Mouse (Mus musculus) frontal cortex, adult 2 months (tissue): ENCODE data around the gene Mapt. TPM values are rescaled to one million over a fixed set of nuclear protein-coding genes. Genes with fewer than 3 reads are reported as not detected.
"Not testable (repeated sequence)": the region's sequence is repeated elsewhere in the genome, so short reads cannot be mapped to it uniquely, and the experiment has no call there.

ENCODE experiments used
- DNase-seq, 2 experiments: peaks; one replicate each; pipeline ENCODE4 v3.0.0; 2022; ENCODE audit warnings: low spot score in 1 of 2; ENCODE audit errors: extremely low spot score in 1 of 2
- polyA plus RNA-seq: library from polyadenylated mRNA; depleted of rRNA; stranded (reverse); fragments of >200 nt; gene quantifications from 2 replicates; pipeline ENCODE4 v1.2.3, GENCODE M21; 2012

Gene Mapt
- polyA plus RNA-seq, 1 experiment = 232 TPM

DNA sequence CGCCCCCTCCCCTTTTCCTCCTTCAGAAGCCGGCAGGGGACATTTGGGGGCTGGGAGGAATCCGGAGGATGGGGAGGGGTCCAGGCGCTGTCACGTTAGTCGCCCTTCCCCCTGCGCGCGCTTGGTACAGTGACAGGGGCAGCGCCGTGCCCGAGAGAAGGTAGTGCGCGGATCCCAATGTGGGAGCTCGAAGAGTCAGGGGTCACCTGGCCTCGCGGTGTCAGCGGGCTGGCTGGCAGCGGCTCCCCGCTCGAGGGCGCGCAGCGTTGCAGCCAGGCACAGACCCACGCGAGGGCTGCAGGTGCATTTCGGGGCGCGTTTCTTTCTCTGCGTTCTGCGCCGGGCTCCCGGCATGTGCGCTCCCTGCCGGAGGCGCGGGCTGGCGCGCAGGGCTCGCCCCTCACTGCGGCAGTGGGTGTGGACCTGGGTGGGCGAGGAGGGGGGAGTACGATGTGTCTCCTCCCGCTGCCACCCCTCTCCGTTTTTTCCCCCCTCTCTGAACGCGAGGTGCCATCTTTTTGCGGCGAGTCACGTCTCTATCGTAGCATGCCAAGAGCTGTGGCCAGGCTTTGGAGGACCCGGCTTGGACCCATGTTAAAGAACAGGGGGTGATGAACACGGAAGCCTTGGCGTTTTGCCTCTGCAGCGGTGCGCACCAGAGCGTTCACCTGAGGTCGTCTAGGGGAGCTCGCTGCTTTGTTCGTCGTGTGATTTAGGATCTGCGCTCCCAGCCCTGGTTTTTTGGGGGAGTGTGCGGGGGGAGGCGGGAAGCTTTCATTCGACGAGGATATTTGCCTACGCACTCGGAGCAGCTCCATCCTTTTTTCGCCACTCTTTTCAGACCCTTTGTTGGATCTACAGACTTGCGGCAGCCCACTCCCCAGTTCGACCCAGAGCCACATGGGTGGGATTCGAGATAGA lies 1.2 kb downstream of the Mapt start:
- DNase-seq = peak in 1 of 2 experiments; percentile 71

DNA sequence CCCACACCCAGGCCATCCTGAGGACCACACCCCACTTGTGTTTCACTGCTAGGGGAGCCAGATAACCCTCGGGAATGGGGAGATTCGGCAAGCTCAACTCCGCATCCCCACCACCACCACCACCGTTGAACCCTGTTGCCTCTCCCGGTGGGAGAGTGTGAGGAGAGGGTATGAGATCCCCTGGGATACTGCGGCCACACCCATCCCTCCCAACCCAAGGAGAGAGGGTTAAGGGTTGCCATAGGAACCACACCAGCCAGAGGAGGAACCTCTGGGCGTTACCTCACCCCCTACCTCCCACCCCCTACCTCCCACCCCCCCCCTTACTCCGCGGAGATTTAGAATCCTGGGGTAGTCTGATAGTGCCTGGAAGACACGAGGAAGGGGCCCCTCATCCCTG lies 1.9 kb downstream of the Mapt start:
- DNase-seq = no peak

DNA sequence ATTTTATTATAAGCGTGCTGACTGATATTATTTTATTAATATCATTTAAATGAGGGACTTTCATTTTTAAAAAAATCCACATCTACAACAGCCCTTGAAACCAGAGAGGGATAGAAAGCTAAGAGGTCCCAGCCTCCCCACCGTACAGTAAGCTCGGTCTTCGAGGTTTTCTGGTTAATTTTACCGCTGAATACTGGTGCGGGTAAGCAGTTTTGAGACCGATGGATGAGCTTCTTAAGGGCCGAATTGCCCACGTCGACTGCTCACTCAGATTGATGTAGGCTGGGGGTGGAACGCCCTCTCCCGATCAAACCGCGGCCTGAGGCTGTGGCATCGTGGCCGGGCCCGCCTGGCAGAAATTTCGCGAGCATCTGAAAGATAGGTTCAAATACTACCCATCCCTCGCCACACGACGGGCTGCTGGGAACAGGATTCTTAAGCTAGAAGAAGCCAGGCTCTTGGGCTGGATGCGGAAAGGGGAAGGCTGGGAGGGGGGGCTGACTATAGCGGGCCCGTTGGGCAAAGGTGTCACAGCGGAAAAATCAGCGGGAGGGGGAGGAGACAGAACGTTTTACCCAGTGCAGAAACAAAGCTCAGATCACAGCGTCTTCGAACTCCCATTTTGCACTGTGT lies 2.5 kb downstream of the Mapt start:
- DNase-seq = no peak

DNA sequence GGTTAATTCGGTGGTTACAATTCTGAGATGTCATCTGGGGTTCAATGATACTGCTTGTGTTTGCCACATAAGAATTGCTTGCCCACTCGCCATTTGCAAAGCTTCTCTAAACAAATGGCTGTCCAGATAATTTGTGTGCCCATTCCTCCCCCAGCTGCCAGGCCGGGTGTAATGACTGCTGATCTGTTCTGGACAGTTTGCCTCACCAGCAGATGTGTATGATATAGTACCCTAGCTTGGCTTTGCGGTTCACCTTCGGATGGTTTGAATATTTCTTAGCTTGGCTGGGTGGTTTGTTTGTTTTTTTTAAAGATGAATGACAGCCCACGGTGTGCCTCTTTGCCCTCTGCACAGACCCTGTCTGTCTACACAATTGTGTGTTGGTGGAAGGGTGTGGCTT lies 3.5 kb downstream of the Mapt start:
- DNase-seq = no peak

DNA sequence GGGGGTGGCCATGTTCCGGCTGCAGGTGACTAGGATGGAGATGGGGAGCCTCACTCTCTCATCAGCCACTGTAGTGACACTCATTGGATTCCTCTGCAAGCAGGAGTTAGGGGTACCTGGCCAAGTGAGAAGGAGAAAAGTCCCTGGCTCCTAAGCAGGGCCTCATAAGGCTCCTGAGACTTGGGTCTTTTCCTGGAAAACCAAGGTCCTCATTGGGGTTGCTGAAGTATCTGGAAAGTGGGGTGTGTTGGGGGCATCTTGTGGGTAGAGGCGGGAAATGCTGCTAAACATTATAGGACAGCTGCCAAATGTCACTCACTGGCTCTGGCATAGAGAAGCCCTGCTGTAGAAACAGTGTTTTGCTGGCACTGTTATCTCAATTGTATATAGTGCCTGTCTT lies 4.7 kb downstream of the Mapt start:
- DNase-seq = no peak

DNA sequence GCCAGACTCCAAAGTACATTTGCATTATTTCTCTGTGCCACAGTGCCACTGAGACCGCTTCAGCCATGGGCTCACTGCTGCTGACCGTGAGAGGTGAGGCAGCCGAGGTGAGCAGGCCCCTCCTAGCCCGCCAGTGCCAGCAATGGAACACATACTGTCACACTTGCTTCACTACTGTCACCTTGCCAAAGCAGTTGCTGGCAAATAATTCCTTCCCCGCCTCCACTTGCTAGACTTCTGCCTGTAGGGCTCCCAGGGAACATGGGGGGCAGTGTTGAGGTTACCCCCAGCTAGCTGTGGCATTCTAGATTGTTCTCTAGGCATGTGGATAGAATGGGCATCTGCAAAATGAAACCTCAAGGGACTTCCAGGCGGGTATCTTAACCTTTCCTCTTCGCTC lies 6.0 kb downstream of the Mapt start:
- peak in 1 of 2 experiments; percentile 72 for DNase-seq

DNA sequence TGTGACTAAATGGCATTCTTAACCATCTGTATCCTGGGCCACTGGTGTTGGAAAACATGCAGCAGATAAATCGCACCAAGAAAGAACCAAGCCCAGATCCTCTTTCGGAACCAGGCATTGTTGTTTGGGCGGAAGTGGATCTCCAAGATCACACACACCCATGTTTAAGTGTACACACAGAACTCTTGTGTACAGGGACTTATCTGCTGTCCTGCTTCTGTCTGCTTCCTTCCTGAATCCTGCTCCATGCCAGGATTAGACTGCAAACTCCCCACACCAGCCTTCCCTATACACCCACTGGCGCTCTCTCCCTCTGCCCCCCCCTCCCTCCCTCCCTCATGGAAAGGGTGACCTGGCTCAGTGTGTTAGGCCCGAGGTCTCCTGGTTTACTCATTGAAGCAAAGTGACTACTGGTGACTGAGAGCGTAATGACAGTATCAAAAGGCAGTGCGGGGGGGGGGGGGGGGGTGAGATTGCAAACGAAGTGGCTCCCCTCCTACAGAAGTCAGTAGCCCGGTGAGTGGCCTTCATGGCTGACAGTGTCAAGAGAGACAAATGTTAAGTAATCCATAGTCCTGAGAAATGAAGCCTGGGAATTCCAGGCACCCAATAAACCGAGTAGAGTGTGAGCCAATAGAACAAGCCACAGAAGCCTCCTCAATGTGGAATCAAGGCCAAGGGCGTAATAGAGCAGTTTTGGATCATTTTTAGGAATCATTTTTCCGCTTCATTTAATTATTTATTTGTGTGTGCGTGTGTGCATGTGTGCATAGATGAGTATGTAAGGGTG lies 7.0 kb downstream of the Mapt start:
- no peak for DNase-seq

DNA sequence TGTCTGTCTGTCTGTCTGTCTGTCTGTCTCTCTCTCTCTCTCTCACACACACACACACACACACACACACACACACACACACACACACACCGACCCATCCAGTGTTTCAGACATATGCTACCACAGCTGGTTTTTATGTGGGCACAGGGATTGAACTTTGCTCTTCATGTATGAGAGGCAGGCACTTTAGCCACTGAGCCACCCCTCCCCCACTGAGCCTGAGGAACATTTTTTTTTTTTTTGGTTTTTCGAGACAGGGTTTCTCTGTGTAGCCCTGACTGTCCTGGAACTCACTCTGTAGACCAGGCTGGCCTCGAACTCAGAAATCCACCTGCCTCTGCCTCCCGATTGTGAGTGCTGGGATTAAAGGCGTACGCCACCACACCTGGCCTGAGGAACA lies 14.3 kb downstream of the Mapt start:
- DNase-seq = not testable (repeated sequence)

DNA sequence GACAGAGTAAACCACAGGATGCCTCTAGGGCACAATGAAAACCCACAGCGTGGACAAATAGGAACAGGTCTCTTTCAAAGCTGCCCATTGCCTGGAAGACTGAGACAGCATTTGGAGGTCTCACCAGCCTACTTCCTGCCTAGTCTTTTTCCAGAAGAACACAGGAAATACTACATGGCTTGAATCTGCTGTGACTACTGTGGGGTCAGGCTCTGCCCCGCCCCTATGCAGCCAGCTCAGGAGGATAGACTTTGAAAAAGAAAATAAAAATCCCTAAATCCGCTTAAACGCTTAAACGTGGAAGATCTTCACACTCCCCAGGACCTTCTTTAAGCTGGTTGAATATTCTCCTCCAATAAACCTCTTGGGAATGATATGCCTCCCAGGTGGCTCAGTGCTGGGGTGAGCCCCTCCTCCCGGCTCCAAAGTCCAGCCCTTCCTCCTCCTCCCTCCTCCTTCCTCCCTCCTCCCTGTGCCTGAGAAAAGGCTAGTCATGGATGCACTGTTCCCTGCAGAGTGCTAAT lies 15.0 kb downstream of the Mapt start:
- no peak for DNase-seq

DNA sequence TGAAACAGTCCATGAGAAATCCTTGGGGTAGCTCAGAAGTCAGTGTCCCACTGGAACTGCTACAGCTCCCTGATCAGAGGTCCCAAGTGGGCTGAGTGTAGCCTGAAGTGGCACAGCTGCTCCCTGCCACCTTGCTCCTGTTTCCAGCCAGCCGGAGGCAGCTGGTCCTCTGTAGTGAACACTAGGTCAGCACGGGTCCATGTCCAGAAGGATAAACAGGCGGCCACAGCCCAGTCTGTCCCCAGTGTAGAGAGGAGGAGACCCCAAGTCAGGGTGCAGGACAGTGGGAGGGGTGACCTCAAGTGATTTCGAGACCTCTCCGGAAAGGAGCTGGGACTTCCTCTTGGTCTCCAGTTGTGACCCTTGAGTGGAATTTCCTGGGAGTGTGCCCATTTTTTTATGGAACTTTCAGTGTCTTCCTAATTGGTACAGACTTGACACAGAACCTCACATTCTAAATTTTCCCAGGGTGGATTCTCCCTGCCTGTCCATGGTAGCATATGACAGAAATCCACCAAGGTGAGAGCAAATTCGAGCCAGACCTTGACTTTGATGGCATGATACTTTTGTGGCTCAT lies 16.0 kb downstream of the Mapt start:
- DNase-seq = no peak

DNA sequence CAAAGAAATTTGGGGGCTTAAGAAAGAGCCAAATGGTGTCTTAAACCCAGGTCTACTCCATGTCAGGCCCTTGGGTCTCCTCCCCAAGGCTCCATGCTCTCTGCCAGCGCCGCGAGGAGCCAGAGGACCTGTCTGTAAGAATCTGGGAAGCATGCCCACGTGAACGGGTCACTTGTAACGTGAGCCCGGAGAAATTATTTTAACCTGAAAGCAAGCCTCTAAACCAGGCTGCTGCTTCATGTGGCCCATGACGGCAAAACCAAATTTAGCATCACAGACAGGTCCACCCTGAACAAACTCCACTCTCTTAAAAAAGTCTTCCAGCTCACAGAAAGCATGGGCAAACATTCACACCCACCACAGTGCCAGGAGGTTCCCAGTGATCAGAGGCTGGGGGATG lies 18.2 kb downstream of the Mapt start:
- peak in 1 of 2 experiments; percentile 37 for DNase-seq

DNA sequence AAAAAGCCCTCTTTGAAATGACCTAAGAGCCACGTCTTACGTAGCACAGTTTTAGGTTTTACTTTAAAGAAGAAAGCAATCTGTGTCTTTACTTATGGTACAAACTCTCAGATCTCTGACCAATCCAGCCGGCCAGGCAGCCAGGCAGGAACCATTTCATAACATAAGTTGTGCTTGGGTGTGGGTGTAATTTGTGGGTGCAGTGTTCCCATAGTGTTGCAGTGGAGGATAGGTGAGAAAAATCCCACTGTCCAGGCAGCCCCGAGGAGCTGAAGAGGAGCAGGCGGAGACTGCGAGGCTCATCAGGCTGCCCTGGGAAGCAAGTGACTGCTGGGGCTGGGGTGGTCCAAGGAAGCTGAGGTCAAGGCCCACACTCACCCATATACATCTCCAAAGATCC lies 19.9 kb downstream of the Mapt start:
- DNase-seq = peak; percentile 70 to 78

DNA sequence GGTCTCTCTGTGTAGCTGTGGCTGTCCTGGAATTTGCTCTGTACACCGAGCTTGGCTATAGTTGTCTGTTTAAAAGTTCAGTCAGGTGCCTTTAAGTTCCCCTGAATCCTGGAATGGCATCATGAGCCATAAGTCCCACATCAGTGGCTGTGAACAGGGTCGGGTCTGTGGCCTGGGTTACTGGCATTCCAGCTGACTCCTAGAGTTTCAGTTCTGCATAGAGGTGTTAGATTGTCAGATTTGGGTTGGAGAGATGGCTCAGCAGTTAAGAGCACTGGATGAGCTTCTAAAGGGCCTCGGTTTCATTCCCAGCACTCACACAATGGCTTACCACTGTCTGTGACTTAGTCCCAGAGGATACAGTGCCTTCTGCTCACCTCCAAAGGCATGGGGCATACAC lies 20.9 kb downstream of the Mapt start:
- no peak for DNase-seq

DNA sequence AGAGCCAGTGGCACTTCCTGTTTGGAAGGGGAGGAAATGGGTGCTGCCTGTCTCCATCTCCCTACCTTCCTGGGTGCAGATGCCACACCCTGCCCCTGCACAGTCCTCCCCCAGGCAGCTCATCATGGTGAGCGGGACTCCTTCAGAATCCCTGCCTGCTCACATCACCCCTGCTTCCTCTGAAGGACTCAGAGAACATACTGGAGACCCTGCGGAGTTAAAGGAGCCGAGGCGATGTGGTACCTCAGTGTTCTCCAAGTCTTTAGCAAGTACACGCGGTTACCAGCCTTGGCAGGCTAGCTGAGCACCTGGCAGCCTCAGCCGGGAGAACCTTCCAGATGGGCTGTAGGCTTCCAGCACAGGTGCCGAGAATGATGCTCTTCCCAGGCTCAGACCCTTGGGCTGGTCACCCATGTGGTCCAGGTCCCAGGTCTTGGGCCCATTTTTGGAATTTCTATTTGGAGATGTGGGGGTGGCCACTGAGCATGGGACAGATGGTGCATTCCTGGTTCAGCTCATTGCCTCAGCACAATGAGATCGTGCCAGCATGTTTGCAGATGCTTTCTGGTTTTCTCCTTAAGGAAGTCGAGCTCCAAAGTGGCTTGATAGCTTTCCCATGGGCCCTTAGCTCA lies 23.3 kb downstream of the Mapt start:
- peak; percentile 72 to 76 for DNase-seq

DNA sequence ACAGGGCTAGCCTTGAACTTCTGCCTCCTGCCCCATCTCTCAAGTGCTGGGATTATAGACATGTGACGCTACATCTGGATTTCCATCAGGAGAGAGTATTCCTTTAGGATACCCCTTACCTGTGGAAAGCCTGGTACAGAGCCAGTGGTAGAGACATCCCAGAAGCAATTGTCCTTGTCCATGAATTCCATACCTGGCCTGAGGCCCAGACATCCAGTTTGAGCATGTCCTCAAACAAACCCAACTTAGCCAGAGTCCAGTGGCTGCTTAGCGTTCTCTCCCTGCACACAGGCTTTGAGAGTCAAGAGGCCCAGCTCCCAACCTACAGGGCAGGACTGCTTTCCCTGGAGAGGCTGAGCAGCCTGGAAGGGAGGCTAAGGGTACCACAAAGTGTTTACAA lies 25.0 kb downstream of the Mapt start:
- no peak for DNase-seq

DNA sequence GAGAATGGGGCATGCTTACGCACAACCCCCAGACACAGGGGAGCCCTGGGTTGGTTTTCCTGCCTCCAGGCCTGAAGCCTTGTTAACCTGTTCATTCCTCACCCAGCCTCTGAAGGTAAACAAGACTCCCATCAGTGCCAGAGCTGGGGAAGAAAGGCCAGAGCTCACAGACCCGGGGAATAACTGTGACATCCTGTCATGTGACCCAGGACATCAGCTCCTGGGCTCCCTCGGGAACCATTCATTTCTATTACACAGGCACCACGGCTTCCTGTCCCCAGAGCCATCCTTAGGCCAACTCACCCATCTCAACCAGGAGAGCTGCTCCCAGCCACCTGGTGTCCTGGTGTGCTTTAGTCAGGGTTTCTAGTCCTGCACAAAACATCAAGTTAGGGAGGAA lies 27.8 kb downstream of the Mapt start:
- DNase-seq = no peak

DNA sequence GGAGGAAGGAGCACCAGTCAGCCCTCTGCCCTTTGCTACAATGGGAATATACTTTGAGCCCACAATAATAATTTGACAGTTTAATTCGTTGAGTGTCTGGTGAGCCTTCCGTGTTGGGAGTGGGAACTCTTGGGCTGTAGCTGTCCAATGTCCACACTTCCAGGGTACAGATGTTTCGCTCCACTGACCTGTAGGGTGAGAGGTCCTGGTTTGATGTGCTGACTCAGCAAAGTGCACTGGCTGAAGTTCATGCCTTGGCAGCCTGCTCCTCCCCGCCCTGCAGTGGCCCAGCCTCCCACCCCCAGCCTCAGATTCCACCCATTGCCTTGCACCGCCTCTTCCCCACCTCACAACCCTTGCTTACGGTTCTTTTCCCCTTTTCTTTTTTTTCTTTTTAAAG lies 33.5 kb downstream of the Mapt start:
- DNase-seq = no peak

DNA sequence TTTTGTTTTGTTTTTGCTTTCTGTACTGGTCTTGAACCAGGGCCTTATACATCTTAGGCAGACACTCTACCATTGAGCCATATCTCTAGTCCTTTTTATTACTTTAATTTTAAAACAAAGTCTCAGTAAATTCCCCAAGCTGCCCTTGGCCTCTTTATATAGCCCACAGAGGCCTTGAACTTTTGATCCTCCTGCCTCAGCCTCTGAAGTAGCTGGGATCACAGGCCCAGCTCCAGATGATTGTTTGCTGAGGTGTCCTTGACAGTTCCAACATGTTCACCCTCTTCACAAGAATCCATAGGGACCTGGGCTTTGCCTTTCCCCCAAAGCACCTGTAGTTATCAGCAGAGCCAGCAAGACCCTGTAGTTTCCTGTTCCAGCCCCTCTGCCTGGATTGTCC lies 34.5 kb downstream of the Mapt start:
- DNase-seq = no peak

DNA sequence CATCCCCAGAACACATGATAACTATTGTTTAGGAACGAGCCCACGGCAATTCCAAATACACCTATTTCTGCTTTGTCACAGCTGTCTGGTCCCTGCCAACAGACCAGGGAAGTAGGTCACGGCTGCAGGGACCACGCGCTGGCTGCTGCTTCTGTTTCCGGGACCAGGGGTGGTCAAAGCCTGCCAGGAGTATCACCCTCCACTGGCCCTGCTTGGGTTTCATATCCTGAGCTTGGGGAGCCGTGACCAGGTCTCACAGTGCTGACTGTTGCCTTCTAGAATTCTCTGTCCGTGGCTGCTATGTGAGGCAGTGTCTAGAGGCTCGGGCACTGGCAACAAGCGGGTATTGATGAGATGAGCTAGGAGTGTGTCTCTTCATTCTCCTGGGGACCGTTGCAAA lies 36.2 kb downstream of the Mapt start:
- peak in 1 of 2 experiments; percentile 41 for DNase-seq

DNA sequence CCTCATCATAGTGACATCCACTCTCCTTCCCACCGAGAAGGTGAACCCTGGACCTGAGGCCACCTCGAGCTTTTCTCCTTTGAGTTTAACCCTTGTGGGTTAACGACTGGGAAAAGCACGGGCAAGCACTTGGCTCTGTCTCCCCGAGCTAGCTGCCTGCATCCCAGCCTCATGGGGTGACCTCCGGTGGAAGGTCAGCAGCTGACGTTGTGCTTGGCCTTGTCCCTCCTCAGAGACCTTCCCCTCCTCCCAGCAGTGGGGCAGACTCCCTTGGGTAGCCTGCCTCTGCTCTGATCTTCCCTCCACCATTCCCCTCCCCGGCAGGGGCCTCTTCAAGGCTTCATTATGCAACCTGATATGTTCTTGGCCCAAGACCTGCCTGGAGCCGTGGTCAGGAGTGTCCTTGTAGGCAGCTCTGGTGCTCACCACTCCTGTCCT lies 38.2 kb downstream of the Mapt start:
- DNase-seq = no peak
